Mouse (Mus musculus) heart, adult 2 months (tissue): ENCODE results near the gene Ube2z.

Experiments used
- CTCF ChIP-seq: fragments of 200-600 bp; IDR thresholded peaks from 2 replicates; pipeline ENCODE4 v1.8.1; 2022; ENCODE audit warnings: antibody characterized with exemption, mild to moderate bottlenecking, moderate library complexity
- EP300 ChIP-seq: fragments of 200-500 bp; IDR thresholded peaks from 2 replicates; pipeline ENCODE4 v1.6.1; 2011; ENCODE audit warnings: low read depth, low read length, control low read depth; ENCODE audit not compliant: insufficient read depth
- POLR2A ChIP-seq: fragments of 200-500 bp; IDR thresholded peaks from 2 replicates; pipeline ENCODE4 v1.6.1; 2011; ENCODE audit warnings: mild to moderate bottlenecking, low read depth, low read length, control low read depth; ENCODE audit not compliant: insufficient read depth

DNA sequence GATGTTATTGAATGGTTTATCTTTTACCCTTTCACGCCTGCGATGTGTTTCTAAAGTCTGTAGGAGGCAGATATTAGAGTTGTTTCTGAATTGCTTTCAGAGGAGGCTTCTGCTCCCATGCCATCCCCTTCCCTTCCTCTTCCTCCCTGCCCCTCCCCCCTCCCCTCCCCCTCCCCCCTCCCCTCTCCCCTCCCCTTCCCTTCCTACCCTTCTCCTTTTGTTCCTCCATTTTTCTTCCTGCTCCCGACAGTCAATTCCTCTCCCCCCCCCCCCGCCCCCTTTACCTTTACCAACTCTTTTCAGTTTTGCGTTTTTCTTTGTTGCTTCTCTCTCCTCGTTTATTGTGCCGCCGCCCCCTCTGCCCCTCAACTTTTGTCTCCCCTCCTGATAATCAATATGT, 53.2 kb downstream of the Ube2z start:
- TF ChIP-seq CTCF (no peak), POLR2A (no peak), EP300 (no peak)
